Mouse (Mus musculus): ENCODE measurements around the gene AU040320. TPM values are rescaled to one million over a fixed set of nuclear protein-coding genes. Genes with fewer than 3 reads are reported as not detected.

The AU040320 gene
- 35.0 and 35.4 TPM in 2 replicates for polyA plus RNA-seq (2012; rRNA removed)

DNA sequence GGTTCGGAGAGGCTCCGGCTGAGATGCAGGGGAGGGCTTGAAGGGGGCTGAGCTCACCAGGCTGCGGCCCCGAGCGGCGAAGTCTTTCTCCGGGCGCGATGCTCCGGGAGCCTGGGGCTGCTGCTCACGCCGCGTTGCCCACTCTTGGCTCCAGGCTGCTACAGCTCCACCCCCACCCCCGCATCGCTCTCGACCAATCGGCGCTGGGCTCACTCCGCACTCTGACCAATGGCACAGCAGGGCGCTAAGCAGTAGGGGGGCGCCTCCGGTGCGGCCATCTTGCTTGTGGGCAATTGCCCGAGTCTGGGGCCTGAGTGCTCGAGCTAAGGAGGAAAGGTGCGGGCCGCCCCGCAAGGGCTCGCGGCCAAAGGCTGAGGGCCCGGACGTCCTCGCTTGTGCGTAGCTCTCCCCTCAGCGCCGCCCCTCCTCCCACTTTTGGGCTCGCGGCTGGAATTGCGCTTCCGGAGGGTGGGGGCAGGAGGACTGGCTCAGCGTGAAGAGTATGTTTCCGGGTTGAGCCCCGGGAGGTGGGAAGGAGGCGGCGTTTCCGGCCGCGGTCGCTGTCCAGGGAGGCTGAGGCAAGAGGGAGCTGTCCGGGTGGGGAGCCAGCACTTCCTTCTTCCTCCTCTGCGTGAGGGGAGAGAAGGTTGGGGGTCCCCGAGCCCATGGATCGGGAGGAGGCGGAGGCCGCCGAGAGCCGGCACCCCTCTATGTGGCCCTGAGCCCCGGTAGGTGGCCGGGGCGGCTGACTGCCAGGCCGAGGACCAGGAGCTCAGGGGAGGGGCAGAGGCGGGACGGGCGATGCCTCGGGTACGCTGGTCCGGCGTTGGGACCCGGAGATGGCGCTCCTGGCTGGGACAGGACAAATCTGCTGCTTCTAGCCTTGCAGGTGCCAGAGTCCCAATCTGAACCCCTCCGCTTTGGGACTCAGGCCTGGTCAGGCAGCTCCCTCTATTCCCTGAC lies at the start of gene AU040320, which contains the start of gene Ncdn:
Gene AU040320, plus strand, starts transcription at position 277 of the 963 bp plus-strand sequence.
Gene Ncdn, minus strand, starts transcription at position 171 of the 963 bp plus-strand sequence.

DNA sequence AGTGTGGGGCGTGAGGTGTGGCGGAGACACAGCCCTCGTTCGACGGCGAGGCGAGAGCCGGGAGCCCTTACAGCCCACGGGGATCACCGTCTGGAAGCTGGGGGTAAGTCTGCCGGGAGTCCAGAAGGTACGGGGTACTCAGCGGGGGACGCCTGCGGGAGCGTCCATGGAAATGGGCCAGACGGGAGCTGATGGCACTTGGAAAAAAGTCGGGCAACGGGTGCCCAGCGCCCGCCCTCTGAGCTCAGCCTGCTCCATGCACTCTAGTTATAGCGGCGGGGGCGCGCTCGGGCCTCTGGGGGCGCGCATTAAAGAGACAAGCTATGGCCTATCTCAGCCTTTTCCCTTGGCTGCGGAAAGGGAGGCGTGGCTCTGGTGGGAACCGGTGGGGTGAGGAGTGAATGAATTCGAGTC lies 17.3 kb upstream of the AU040320 start, which contains the start of gene Tfap2e:
Gene Tfap2e, minus strand, starts transcription at position 240 of the 414 bp plus-strand sequence.

Other genes with a start within 250 kb of the AU040320 start
- gene Ago4, start 220.1 kb upstream of the AU040320 start, polyA plus RNA-seq (2012; rRNA removed), result 8.8 and 9.3 TPM in 2 replicates
- 2.4 and 3.2 TPM in 2 replicates for gene Clspn, start 196.6 kb upstream of the AU040320 start, polyA plus RNA-seq (2012; rRNA removed)
- 29.5 and 32.0 TPM in 2 replicates for gene 5730409E04Rik, start 143.7 kb upstream of the AU040320 start, polyA plus RNA-seq (2012; rRNA removed)
- 223 and 230 TPM in 2 replicates for gene Psmb2, start 75.9 kb upstream of the AU040320 start, polyA plus RNA-seq (2012; rRNA removed)
- gene Tfap2e, start 17.3 kb upstream of the AU040320 start, polyA plus RNA-seq (2012; rRNA removed), result 1.3 and 1.5 TPM in 2 replicates
- 162 and 181 TPM in 2 replicates for gene Ncdn, start 106 bp upstream of the AU040320 start, polyA plus RNA-seq (2012; rRNA removed)
- gene Zmym4, start 214.6 kb downstream of the AU040320 start, polyA plus RNA-seq (2012; rRNA removed), result 32.5 and 34.2 TPM in 2 replicates